Mouse (Mus musculus): ENCODE measurements at regions not wholly inside any gene's neighbourhood (a gene's known extent, or its start where the extent isn't known, plus 50 kb on each side); places are given as distances from the start of the nearest gene placed in this dataset.

DNA sequence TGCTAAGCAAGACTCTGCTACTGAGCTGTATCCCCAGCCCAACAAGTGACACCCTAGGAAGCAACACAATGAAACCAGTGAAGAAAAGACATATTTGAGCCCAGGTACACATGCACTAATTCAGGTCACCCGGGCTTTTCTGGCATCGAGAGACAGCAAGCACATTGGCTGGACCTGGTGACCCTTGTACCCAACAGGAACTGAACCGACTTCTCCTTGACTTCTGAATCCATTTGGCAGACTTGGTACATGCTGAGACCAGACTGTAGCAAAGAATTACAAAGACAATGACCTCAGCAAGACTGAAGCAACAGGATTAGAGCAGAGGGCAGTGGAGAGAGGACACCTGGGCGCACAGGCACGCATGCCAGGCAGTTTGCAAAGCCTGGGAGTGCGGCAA lies 79.1 kb downstream of the Sema4f start:
- DNase-seq: peak; percentile 21

DNA sequence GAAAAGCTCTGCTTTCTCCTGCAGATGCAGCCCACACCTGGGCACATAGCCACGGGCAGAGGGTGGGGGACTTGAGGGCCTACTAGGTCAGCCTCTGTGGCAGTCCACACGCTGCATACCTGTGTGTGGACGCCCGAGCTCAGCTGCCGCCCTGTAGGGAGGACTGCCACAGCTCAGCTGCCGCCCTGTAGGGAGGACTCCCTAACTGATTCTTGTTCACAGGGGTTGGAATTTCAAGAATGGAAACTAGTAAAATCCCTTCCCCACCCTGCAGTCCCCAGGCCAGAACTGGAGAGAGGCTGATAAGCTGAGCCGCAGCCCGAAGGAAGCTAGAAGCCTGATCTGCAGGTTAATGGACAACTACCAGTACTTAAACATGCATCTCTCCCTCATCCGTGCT lies 82.0 kb upstream of the Hk2 start:
- no peak for DNase-seq

DNA sequence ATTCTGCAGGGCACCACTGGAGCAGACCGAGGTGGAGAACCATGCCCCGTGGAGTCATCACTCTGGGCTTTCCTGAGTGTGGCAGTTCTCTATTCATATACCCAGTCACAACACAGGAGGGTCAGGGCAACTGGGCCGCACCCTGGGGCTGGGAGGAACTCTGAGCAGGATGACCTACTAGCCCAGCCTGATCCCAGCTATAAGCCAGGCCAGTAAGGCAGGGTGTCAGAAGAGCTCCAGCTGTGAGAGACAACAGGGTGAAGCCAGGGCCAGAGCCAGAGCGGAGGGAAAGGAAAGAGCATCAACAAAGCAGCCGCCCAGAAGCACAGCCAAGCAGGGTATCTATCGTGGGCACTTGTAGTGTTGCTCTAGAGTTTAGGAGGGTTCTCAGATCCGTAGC lies 81.1 kb upstream of the Hk2 start:
- no peak for DNase-seq

DNA sequence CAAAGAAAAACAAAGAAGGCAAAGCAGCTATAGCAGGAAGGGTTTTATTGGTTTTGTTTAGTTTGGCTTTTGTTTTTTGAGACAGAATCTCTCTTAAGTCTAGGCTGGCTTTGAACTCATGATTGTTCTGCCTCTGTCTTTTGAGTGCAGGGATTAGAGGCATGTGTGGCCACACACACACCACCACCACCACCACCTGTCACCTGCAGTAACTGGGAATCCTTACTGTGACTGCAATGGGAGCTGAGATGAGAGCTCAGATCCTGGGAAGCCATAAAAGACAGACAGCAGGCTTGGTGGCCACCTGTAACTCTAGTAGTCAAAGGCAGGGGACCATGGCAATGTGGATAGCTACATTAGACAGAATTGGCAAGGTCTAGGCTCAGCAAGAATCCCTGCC lies 80.5 kb upstream of the Hk2 start:
- no peak for DNase-seq

DNA sequence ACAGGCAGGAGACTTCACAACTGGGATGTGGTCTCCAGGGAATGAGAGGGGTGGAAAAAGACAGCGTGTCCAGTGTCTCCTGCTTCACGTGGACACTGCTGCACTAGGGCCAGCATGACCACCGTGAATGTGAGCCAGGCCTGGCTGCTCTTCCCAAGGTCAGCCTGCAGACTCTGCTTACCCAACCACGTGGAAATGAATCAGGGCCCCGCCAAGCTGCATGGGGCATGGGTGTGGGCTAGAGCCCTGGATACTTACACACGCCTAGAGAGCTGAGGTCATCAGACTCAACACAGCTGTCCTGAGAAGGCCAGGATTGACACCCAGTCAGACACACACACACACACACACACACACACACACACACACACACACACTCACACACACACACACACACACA lies 80.1 kb upstream of the Hk2 start:
- no peak for DNase-seq

DNA sequence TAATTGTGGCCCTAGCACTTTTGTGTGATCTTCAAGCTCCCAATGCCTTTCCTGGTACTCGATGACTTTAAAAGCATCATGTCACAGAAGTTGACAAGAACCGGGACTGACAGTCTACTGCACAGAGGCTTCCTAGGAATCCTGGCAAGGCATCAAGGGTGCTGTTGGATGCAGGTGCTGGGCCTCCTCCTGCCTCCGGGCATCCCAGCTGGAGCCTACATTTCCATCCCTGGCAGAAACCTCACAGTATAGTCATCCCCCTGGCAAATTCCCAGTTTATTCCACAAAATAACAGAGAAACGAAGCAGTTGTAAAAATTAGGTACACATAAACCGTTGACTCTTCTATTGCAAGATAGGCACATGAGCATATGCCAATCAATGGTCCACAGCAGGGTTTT lies 78.8 kb upstream of the Hk2 start:
- no peak for DNase-seq

DNA sequence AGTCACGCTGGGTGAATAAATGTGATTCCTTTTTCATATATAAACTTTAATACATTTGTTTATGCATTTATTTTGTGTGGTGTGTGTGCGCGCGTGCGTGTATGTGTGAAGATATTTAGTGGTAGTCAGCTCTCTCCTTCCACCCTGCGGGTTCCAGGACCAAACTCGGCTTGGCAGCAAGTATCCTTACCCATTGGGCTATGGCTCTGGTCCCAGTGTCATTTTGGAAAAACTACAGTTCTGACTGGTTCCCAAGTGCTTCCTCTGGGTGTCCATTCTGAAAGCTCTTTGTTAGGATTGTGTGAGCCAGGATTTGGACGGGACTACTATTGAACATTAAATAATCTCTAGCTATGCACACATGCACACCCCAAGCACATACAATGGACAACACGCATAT lies 76.3 kb upstream of the Hk2 start:
- no peak for DNase-seq

DNA sequence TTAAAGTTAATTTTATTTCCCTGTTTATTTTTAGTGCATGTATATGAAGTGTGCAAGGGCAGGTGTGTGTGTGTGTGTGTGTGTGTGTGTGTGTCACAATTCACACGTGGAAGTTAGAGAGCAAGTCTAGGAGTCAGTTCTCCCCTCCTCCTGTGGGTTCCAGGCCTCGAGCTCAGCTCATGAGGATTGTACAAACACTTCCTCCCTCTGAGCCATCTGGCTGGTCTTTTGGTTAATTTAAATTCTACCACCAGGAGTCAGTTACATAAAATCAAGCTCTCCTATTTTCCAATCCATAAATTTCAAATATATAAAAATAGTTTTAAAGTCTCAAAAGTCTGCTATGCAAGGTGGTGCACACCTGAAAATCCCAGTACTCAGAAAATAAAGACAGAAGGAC lies 73.3 kb upstream of the Hk2 start:
- no peak for DNase-seq

DNA sequence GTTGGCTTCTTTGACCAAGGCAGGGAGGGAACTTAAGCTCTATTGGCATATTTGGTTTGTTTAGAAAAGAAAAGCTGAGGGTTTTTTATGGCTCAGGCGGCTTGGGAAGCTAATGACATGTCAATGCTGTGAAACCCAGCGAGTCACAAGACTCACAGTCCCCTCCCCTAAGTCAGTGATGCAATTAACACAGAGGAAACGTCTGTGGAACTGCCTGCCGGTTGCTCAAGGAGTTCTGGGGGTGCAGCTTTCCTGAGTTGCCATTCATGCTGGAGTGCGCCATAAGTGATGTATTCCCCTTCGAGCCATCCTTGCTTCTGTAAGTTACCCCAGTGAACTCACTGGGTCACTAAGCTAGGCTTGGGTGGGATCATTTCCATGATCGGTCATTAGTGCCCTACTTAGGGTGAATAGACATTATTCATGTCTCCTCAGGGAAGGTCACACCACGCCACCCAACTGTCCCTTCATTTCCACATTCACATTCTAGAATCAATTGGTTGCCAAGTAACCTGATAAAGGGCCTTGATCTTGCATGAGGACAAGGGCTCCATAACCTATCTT lies 72.4 kb upstream of the Hk2 start:
- no peak for DNase-seq

DNA sequence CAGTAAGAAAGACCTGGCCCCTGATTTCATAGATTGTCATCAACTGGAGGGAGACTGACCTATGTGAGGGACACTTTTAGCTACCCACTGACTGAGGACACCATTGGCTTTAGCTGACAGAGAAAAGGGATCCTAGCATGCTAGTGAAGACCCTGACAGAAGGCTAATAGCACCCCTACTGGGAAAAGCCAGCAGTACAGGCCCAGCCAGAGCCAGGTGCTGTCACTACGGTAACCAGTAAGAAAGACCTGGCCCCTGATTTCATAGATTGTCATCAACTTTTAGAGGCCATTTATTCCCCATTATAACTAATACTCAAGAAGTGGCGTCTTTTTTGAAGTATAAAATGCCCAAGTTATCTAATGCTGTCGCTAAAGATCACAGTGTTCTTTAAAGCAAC lies 70.2 kb upstream of the Hk2 start:
- DNase-seq: no peak

DNA sequence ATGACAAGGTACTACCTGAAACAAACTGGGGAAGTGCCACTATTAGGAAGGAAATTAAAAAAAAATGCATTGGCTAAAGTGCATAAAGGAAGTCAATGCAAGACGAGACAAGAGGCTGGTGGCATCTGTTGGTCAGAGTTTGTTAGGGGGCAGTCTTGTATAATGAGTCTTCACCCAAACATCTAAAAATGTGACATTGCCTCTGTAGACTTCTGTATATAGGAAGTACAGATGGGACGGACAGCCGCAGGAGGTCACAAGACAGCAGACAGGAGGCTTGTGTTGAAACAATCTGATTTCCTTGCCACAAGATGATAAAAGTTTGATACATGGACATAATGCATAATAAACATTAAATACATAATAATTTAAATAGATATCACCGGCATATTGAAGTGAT lies 69.6 kb upstream of the Hk2 start:
- no peak for DNase-seq

DNA sequence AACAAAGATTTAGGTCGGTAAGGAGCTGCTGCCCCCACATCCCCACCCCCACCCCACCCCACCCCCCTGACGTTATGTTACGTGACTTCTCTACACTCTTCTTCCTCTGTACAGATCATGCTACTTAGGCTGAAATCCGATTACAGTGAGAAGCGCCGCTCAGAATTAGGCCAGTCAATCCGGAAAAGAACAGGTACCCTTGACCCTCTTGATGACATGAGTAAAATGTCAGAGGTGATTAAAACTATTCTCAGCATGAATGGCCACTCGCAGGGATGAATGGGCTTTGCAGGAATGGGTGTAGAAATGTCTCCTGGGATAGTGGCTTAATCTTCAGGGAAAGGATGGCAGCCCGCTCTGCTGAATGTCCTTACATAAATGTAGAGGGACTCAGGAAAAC lies 63.0 kb upstream of the Hk2 start:
- no peak for DNase-seq

DNA sequence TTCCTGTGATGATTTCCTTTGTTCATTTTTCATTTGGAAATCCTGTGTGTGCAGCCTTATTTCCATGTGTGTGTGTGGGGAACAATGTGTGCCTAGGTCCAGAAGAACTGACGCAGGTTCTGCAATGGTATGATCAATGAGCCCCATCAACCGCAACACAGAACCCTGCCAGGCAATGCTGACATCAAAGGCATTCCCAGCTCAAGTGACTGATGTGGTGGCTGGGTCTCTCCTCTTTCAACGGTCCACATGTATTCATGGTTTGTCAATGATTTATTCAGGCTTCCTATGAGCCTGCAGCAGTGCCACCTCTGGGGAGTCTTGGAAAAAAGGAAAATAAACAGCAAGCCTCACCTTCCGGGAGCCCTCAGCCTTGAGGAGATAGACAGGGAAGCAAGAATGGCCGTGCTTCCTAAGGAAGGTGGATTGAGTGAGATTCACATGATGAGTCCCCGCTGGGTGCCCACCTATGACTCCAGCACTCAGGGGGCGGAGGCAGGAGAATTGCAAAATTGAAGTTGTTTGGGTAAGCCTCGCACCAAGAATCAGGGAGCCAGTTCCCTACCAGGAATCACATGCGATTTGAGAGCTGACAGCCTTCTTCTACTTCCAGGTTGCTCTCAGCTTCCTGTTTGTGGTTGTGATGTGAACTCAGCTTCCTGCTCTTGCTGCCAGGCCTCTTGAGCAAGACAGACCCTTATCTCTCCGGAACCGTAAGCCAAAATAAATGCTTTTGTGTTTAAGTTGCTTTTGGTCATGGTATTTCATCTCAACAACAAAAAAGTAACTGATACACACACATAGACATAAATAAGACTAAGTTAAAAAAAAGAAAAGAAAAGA lies 61.2 kb upstream of the Hk2 start:
- no peak for DNase-seq

DNA sequence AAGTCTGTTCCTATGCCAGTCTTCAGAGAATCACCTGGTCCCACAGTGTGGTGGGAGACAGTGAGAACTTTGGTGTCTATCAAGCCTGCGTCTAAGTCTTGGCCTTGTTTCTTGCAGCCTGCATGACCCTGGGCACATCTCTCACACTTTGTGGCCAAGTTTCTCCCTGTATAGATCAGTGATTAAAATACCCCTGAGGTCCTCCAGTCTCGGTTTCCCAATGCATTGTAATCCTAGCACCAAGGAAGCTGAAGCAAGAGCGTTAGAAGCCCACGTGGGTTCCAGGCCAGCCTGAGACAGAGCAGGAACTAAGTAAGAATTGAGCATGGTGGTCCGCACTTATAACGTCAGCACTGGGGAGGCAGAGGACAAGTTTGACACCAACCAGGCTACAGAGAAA lies 59.6 kb upstream of the Hk2 start:
- DNase-seq: no peak

DNA sequence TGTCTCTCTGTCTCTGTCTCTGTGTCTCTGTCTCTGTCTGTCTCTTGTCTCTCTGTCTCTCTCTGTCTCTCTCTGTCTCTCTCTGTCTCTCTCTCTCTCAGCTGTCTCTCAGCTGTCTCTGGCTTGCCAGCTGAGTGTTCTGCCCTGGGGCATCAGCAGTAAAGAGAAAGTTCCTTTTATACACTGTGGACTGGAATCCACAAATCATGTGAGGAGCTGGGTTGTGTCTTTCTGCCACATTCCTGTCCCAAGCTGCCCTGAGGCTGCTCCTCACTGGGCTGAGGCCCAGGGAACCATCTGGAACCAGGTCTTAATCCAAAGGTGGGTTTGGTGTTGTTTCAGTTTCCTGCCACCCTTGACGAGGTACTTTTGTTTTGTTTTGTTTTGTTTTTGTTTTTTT lies 57.0 kb upstream of the Hk2 start:
- no peak for DNase-seq

DNA sequence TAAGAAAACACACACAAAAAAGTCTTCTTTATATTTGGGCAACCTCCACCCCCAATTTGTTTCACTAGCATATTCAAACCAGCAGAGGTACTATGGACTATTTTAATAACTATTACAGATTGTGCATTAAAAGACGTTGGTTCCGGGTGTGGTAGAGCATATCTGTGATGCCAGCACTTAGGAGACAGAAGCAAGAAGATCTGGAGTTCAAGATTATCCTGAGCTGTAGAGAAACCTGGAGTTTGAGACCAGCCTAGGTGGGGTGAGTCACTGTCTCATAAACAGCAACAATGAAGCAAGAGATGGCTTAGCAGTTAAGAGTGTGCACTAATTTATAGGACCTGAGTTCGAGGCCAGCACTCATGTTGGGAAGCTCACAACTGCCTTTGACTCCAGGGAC lies 50.4 kb upstream of the Hk2 start:
- DNase-seq: no peak

DNA sequence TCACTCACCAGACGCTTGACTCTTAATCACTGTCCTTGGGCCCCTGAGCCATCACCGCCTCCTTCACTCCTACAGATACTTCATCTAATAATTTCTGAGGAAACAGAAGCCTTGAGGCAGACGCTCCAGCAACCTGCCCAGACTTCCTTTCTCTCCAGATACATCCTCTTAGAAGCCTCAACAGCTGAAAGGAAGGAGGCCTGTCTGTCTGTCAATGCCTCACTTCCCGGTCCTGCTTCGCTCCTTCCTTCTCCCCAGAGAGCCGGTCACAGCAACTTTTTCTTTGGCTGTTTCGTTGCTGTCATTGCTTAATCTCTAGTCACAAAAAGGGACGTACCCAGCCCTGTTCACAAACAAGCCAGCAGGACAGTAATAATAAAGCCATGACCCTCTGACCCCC lies 50.0 kb upstream of the Hk2 start:
- DNase-seq: no peak
